Mouse (Mus musculus) heart, adult 9 months (tissue): Measurements from ENCODE around the gene Kif18b.

Experiments used
- DNase-seq, 2 experiments: peaks; one replicate each; pipeline ENCODE4 v3.0.0; 2022; ENCODE audit warnings: low spot score in 2 of 2

The Kif18b gene

GRCm38 (mm10) chr11:102881314-102882198 is 43.4 kb downstream of the Kif18b start:
- DNase-seq, result no peak

GRCm38 (mm10) chr11:102880585-102881313 is 44.2 kb downstream of the Kif18b start, which contains the start of the genes Eftud2 and Ccdc103:
Gene Eftud2 (minus strand): TSS chr11:102880985.
Gene Ccdc103 (plus strand): TSS chr11:102881204.
- peak; percentile 91 to 95 for DNase-seq

DNA sequence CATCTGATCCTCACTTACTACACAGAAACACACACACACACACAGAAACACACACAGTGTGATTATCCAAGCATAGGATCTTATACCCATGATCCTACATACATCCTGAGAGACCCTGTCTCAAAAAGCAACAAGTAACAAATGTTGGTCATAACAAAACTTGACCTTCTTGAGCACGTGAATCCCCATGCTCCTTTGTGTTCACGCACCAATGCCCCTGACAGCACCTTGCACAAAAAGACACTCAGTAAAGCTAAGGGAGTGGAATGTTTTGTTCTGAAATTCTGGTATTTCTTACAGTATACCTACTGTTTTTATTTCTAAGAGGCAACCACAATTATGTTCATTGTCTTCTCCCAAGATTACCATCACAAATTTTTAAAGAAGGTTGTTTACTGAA is 45.4 kb downstream of the Kif18b start:
- DNase-seq, result no peak

DNA sequence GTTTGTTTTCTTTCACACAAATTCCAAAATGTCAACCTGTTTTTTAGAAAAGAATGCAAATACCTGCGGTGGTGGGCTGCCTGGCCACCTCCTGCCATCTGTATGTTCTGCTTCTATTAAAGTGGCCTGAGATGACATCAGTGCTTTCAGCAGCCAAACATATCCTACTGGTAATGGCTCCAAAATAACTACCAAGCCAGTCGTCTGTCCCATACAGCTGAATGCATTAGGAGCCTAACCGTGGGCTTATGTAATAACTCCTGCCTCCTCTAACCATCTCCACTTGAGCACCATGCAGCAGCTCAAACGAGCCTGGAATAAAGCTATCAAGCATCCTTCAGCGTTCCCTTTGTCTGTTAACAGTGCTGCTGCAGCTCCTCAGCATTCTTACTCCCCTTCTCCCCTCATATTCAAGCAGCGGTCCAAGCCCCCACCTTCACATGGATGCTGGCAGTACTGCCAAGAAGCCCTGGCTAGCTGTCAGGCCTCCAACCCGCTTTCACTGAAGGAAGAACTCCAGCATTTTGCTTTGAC is 50.1 kb downstream of the Kif18b start:
- DNase-seq, result no peak

- DNase-seq, result peak in 1 of 2 experiments; percentile 57
Measured at GRCm38 (mm10) chr11:102864272-102864671, 60.7 kb downstream of the Kif18b start.

DNA sequence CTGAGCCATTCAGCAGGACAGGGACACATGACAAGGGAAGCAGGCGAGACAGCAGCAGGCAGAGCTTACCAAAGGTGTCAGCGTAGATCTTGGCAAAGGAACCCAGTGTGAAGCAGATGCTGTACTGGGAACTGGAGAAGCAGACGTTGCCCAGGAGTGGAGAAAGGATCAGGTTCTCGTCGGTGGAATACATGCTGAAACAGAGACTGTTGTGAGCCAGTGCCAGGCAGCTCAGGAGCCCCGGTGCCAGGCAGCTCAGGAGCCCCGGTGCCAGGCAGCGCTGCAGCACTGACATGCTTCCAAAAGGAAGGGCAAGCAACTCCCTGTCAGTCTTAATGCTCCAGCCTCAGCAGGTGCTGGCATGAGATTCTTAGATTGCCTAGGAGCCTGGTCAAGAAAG is 65.0 kb downstream of the Kif18b start:
- no peak for DNase-seq

- DNase-seq, result no peak
Measured at GRCm38 (mm10) chr11:102858951-102859350, 66.0 kb downstream of the Kif18b start.

GRCm38 (mm10) chr11:102855941-102856340 is 69.0 kb downstream of the Kif18b start:
- no peak for DNase-seq
